ENCODE assay signal across 11 mouse cellular contexts in the genomic region with DNA sequence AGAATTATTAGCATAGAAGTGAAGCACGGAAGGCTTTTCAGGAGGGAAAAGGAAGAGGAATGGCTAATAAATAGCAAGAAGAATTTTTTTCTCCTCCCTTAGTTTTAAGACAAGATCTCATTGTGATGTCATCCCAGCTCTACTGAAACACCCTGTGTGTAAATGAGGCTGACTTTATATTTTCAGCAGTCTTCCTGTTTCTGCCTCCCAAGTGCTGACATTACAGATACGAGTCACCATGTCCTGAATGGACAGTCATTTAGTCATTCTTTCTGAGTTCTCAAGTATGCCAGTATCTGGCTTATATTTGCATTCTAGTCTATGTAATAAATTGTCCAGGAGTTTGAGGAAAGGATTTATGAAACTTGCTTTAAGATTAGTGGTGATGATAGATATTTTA. TPM values are rescaled to one million over a fixed set of nuclear protein-coding genes. Genes with fewer than 3 reads are reported as not detected.
DNase-seq lines count a peak whose midpoint lies in the region; ATAC-seq and TF ChIP-seq lines count a peak whose summit lies in the region.
"Had no signal": no experiment of that assay in that cellular context is flagged by ENCODE, and none has a peak within 500 bp of the region (broad histone marks: within the 10 kb centered on the region; RNA-seq: fewer than 3 reads in every experiment).

No protein-coding gene starts in this region.

- H3K36me3 ChIP-seq in hindbrain, embryonic 14.5 days (replicated peaks; ENCODE audit: control insufficient read depth, insufficient read depth), result no peaks in the 10 kb centered on the region
- H3K36me3 ChIP-seq in hindbrain, embryonic 12.5 days, result no peaks in the 10 kb centered on the region
- no peaks in the 10 kb centered on the region for H3K36me3 ChIP-seq in neural tube, embryonic 13.5 days
- peaks cover 2% of the 10 kb centered on the region; the same call in 1 of the 2 replicates for H3K36me3 ChIP-seq in liver, embryonic 14.5 days (replicated peaks; ENCODE audit: control insufficient read depth, insufficient read depth, low read depth)

- 73% methylated on average over 2 of the region's 2 CpGs for WGBS in hindbrain, embryonic 14.5 days
- 72% methylated on average over 2 of the region's 2 CpGs for WGBS in hindbrain, embryonic 12.5 days
- 68% methylated on average over 2 of the region's 2 CpGs for WGBS in neural tube, embryonic 13.5 days
- WGBS in liver, embryonic 14.5 days (ENCODE audit: insufficient replicate concordance), result 72% methylated on average over 2 of the region's 2 CpGs

- no peak for DNase-seq in hindbrain, embryonic 14.5 days (ENCODE audit: low spot score)
- no peak for DNase-seq in neural tube, embryonic 10.5 days (ENCODE audit: extremely low spot score, low spot score)
- no peak for DNase-seq in liver, embryonic 14.5 days (ENCODE audit: low read depth in 3 of 3, low spot score in 3 of 3)
- DNase-seq in left cerebral cortex, adult 8-10 months (ENCODE audit: low spot score in 2 of 2), result no peak
- DNase-seq in spleen, adult 18-20 months, result no peak
- DNase-seq: cerebellum, postnatal 10 days; gastrocnemius, postnatal 36 days; lung, embryonic 14.5 days; thymus, postnatal 14 days had no signal

- 0 out of 2 replicates have a peak overlapping the region, but pooled peaks have one; percentile 13 for H3K4me2 ChIP-seq in hindbrain, embryonic 14.5 days (replicated peaks)
- H3K4me2 ChIP-seq in hindbrain, embryonic 12.5 days (replicated peaks), result no peak overlapping the region
- H3K4me2 ChIP-seq in neural tube, embryonic 13.5 days, result peak overlapping the region; percentile 89; the same call in 1 of the 2 replicates
- H3K4me2 ChIP-seq in liver, embryonic 14.5 days (ENCODE audit: low read depth), result peak overlapping the region; percentile 36; the same call in 1 of the 2 replicates

- H3K9me3 ChIP-seq in hindbrain, embryonic 14.5 days (ENCODE audit: control insufficient read depth, low read length), result no peaks in the 10 kb centered on the region
- H3K9me3 ChIP-seq in hindbrain, embryonic 12.5 days (replicated peaks), result no peaks in the 10 kb centered on the region
- no peaks in the 10 kb centered on the region for H3K9me3 ChIP-seq in neural tube, embryonic 13.5 days
- no peaks in the 10 kb centered on the region for H3K9me3 ChIP-seq in liver, embryonic 14.5 days (ENCODE audit: control insufficient read depth, low read length)

- H3K27ac ChIP-seq in hindbrain, embryonic 14.5 days, result no peak overlapping the region
- H3K27ac ChIP-seq in hindbrain, embryonic 12.5 days, result no peak overlapping the region
- no peak overlapping the region for H3K27ac ChIP-seq in neural tube, embryonic 13.5 days (replicated peaks)
- H3K27ac ChIP-seq in liver, embryonic 14.5 days, result no peak overlapping the region

- ATAC-seq in hindbrain, embryonic 14.5 days (ENCODE audit: low FRiP score), result no peak
- no peak for ATAC-seq in hindbrain, embryonic 12.5 days (ENCODE audit: low FRiP score)
- no peak for ATAC-seq in neural tube, embryonic 13.5 days (ENCODE audit: low read depth)
- no peak for ATAC-seq in liver, embryonic 14.5 days (ENCODE audit: insufficient read depth)

- TF ChIP-seq CTCF in liver, embryonic 14.5 days (IDR thresholded peaks at IDR 0.05; ENCODE audit: low read depth), result no peak

- H3K27me3 ChIP-seq in hindbrain, embryonic 14.5 days (ENCODE audit: control insufficient read depth, insufficient read depth, low read length), result no peaks in the 10 kb centered on the region
- no peaks in the 10 kb centered on the region for H3K27me3 ChIP-seq in hindbrain, embryonic 12.5 days
- H3K27me3 ChIP-seq in neural tube, embryonic 13.5 days, result no peaks in the 10 kb centered on the region
- H3K27me3 ChIP-seq in liver, embryonic 14.5 days (ENCODE audit: control insufficient read depth, insufficient read depth, low read length), result no peaks in the 10 kb centered on the region

- no peak overlapping the region for H3K4me3 ChIP-seq in hindbrain, embryonic 14.5 days (replicated peaks; ENCODE audit: low read length)
- no peak overlapping the region for H3K4me3 ChIP-seq in hindbrain, embryonic 12.5 days
- H3K4me3 ChIP-seq in neural tube, embryonic 13.5 days, result no peak overlapping the region
- no peak overlapping the region for H3K4me3 ChIP-seq in liver, embryonic 14.5 days (ENCODE audit: insufficient read depth in 1 of 2, low read depth in 2 of 2, low read length in 2 of 2)

- no peak for TF ChIP-seq EP300 in liver, embryonic 14.5 days (IDR thresholded peaks at IDR 0.05; ENCODE audit: low read depth)

- peaks cover 50% of the 10 kb centered on the region for H3K4me1 ChIP-seq in hindbrain, embryonic 14.5 days (replicated peaks; ENCODE audit: control insufficient read depth, insufficient read depth, low read length)
- H3K4me1 ChIP-seq in hindbrain, embryonic 12.5 days, result peaks cover 38% of the 10 kb centered on the region
- peaks cover 53% of the 10 kb centered on the region for H3K4me1 ChIP-seq in neural tube, embryonic 13.5 days (replicated peaks)
- H3K4me1 ChIP-seq in liver, embryonic 14.5 days (replicated peaks; ENCODE audit: control insufficient read depth in 2 of 2, insufficient read depth in 2 of 2, low read length in 1 of 2), result peaks cover 14 to 35% of the 10 kb centered on the region in 2 experiments

- H3K9ac ChIP-seq in hindbrain, embryonic 14.5 days, result no peak overlapping the region
- no peak overlapping the region for H3K9ac ChIP-seq in hindbrain, embryonic 12.5 days
- no peak overlapping the region for H3K9ac ChIP-seq in neural tube, embryonic 13.5 days
- no peak overlapping the region for H3K9ac ChIP-seq in liver, embryonic 14.5 days (replicated peaks)
- H3K9ac ChIP-seq: lung, embryonic 14.5 days had no signal

RNA-seq across cellular contexts. Expression of a gene that starts 3.1 kb away (rescaled TPM):
- 284 and 292 TPM in 2 replicates for polyA plus RNA-seq in hindbrain, embryonic 14.5 days (2014; fragmentation: Nextera tagmentation; extraction: Ambion mirVana)
- polyA plus RNA-seq in hindbrain, embryonic 12.5 days (2016; fragmentation: Nextera tagmentation; extraction: Ambion mirVana), result 271 and 302 TPM in 2 replicates
- 315 and 339 TPM in 2 replicates for polyA plus RNA-seq in neural tube, embryonic 13.5 days (2015; fragmentation: Nextera tagmentation; extraction: Ambion mirVana)
- polyA plus RNA-seq in liver, embryonic 14.5 days (2012; rRNA removed), result 37.0 and 53.0 TPM in 2 replicates
- polyA plus RNA-seq in liver, embryonic 14.5 days (2014; fragmentation: Nextera tagmentation; extraction: Ambion mirVana), result 80.6 and 84.2 TPM in 2 replicates
- 100 to 1,000 TPM; 179 to 191 (median 182) TPM for total RNA-seq in left cerebral cortex, adult 8-10 months (2022)

RNA-seq across cellular contexts. Expression of a gene that starts 44.9 kb away (rescaled TPM):
- polyA plus RNA-seq in hindbrain, embryonic 14.5 days (2014; fragmentation: Nextera tagmentation; extraction: Ambion mirVana), result 28.7 and 29.6 TPM in 2 replicates
- polyA plus RNA-seq in hindbrain, embryonic 12.5 days (2016; fragmentation: Nextera tagmentation; extraction: Ambion mirVana), result 34.1 and 35.9 TPM in 2 replicates
- polyA plus RNA-seq in neural tube, embryonic 13.5 days (2015; fragmentation: Nextera tagmentation; extraction: Ambion mirVana), result 28.4 and 29.3 TPM in 2 replicates
- polyA plus RNA-seq in liver, embryonic 14.5 days (2012; rRNA removed), result 4.5 TPM in 2 replicates
- 4.8 and 5.7 TPM in 2 replicates for polyA plus RNA-seq in liver, embryonic 14.5 days (2014; fragmentation: Nextera tagmentation; extraction: Ambion mirVana)
- 10 to 100 TPM; 29.6 to 33.0 (median 31.6) TPM for total RNA-seq in left cerebral cortex, adult 8-10 months (2022)
